Mouse (Mus musculus) forebrain, embryonic 14.5 days (tissue): Measurements from ENCODE around the gene Arhgap21. TPM values are rescaled to one million over a fixed set of nuclear protein-coding genes. Genes with fewer than 3 reads are reported as not detected.

ENCODE experiments used
- ATAC-seq: fragments of 200-750 bp; cut with Nextera tagmentation; 2 replicates; pipeline ENCODE4 v1.8.0; 2017; ENCODE audit warnings: mild to moderate bottlenecking, moderate library complexity
- DNase-seq: peaks from one replicate; pipeline ENCODE4 v3.0.0-alpha.2; 2015; ENCODE audit warnings: low spot score
- H3K27ac ChIP-seq: fragments of 300-500 bp; sonication (generic); 2 replicates; pipeline ENCODE4 v1.5.1; 2014; ENCODE audit warnings: low read depth, mild to moderate bottlenecking, control low read depth, low read length, moderate library complexity
- H3K27me3 ChIP-seq: fragments of 300-500 bp; sonication (generic); replicated peaks from 2 replicates; pipeline ENCODE4 v1.6.1; 2014; ENCODE audit warnings: low read length, control low read depth, mixed read lengths; ENCODE audit not compliant: control insufficient read depth, insufficient read depth
- H3K36me3 ChIP-seq: fragments of 300-500 bp; sonication (generic); 2 replicates; pipeline ENCODE4 v1.6.1; 2014; ENCODE audit warnings: low read length, control low read depth; ENCODE audit not compliant: control insufficient read depth, insufficient read depth
- H3K4me1 ChIP-seq: fragments of 300-500 bp; sonication (generic); 2 replicates; pipeline ENCODE4 v1.6.1; 2014; ENCODE audit warnings: antibody characterized with exemption, low read length, control low read depth; ENCODE audit not compliant: control insufficient read depth, insufficient read depth
- H3K4me2 ChIP-seq: fragments of 300-500 bp; sonication (generic); 2 replicates; pipeline ENCODE4 v1.6.1; 2014; ENCODE audit warnings: mild to moderate bottlenecking, control low read depth, low read length
- H3K4me3 ChIP-seq: fragments of 300-500 bp; sonication (generic); 2 replicates; pipeline ENCODE4 v1.5.1; 2014; ENCODE audit warnings: low read depth, low read length, control low read depth
- H3K9ac ChIP-seq: fragments of 300-500 bp; sonication (generic); 2 replicates; pipeline ENCODE4 v1.6.1; 2014; ENCODE audit warnings: mild to moderate bottlenecking, low read length, control low read depth, moderate library complexity
- H3K9me3 ChIP-seq: fragments of 300-500 bp; sonication (generic); replicated peaks from 2 replicates; pipeline ENCODE4 v1.6.1; 2016; ENCODE audit warnings: low read length, control low read depth, mixed read lengths; ENCODE audit not compliant: control insufficient read depth
- WGBS: fragments of 180-500 bp; shearing (Covaris S2); extraction: QIAGEN DNeasy Blood & Tissue Kit; methylation state at CpG from one replicate; pipeline ENCODE4 v1.1.7; 2014; 5-methylcytosine and 5-hydroxymethylcytosine counted together
- polyA plus RNA-seq: library from polyadenylated mRNA; unstranded; fragments of >200 nt; fragmentation: Nextera tagmentation; extraction: Ambion mirVana; gene quantifications from 2 replicates; pipeline ENCODE4 v1.2.1, GENCODE M21; 2014

Arhgap21 gene
- polyA plus RNA-seq, 1 experiment from 2014 or later: 34.0 TPM

DNA sequence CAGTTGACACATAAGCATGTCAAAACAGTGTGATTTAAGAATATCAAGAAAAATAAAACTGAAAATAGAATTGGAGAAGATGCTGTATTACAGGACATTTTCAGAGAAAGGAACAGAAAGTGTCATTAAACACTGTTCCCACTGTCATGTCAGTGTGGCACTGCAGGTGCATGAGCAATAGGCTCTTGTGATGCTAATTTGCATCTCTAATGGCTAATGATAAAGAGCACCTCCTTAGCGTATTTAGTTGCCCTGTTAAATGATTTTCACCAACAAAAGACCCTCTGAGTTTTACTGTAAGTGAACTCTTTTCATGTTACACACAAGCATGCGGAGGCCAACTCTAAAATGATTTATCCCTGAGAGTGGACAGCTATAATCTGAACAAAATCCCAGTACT is 47.1 kb downstream of the Arhgap21 start:
- Histone ChIP-seq H3K9me3 (no peaks in the 10 kb centered on the region), H3K36me3 (no peaks in the 10 kb centered on the region), H3K4me3 (no peak overlapping the region), H3K27ac (peak overlapping the region; percentile 55; the same call in 1 of the 2 replicates), H3K4me2 (peak overlapping the region; percentile 7; the same call in 1 of the 2 replicates), H3K27me3 (no peaks in the 10 kb centered on the region), H3K9ac (no peak overlapping the region), H3K4me1 (peaks cover 17% of the 10 kb centered on the region)
- peak; percentile 53; the same call in 1 of the 2 replicates for ATAC-seq
- WGBS: 6% methylated on average over 2 of the region's 2 CpGs
- DNase-seq: peak; percentile 35

DNA sequence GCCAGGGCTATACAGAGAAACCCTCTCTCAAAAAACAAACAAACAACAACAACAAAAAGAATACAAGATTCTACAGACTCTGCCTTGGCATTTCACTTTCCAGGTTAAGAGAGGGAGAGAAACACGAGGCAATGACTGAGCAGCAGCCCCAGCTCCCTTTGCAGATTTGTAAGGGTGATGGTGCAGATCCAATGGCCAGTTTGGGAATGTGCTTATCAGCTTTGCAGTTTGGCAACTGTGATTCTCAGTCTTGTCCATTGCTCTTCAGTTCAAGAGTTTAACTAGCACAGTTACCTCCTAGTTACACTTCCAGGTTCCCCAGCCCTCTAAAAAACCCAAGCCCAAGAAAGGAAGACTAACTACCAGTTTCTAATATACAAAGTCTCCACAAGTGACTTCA is 47.7 kb downstream of the Arhgap21 start:
- H3K27ac ChIP-seq: no peak overlapping the region
- no peaks in the 10 kb centered on the region for H3K9me3 ChIP-seq
- peaks cover 20% of the 10 kb centered on the region for H3K4me1 ChIP-seq
- DNase-seq (no peak), ATAC-seq (no peak)
- H3K27me3 ChIP-seq: no peaks in the 10 kb centered on the region
- no peak overlapping the region for H3K9ac ChIP-seq
- WGBS: 93% methylated on average over 1 of the region's 1 CpGs
- H3K4me2 ChIP-seq: no peak overlapping the region
- no peaks in the 10 kb centered on the region for H3K36me3 ChIP-seq
- H3K4me3 ChIP-seq: no peak overlapping the region

DNA sequence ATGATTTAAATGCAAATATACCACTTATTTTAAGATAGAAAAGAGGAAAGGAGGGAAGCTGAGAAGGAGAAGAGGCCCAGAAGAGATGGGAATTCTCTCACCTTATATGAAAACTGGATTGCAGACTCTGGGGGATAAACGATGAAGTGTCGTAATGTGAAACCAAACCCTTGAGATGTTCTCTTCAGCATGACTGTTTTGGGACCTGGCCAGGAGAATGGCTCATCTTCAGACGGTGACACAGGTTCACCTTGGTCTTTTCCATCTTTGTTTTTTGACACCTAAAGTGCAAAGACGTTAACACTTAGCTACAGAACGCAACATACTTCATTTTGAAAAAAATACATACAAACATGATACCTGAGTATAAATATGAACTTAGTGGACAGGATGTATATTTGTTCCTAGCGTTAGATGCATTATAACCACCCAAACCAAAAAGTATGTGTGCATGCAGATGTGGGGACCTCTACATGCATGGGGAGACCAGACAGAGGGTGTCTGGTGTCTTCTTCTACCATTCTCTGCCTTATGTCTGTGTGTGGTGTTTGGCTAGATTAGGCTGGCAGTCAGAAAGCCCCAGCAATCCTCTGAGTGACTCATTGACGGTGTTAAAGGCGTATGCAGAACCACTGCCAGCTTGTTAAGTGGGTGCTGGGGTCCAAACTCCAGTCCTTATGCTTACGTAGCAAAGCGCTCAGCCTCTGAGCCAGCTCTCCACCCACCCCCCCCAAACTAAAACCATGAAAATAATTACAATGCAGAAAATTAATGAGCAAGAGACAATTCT is 54.0 kb downstream of the Arhgap21 start:
- no peak overlapping the region for H3K4me2 ChIP-seq
- ATAC-seq (no peak), DNase-seq (no peak)
- peaks cover 6% of the 10 kb centered on the region; the same call in 1 of the 2 replicates for H3K4me1 ChIP-seq
- H3K27ac ChIP-seq: no peak overlapping the region
- no peak overlapping the region for H3K4me3 ChIP-seq
- 87% methylated on average over 10 of the region's 10 CpGs for WGBS
- peaks cover 14% of the 10 kb centered on the region; the same call in 1 of the 2 replicates for H3K36me3 ChIP-seq
- H3K27me3 ChIP-seq: no peaks in the 10 kb centered on the region
- no peak overlapping the region for H3K9ac ChIP-seq
- no peaks in the 10 kb centered on the region for H3K9me3 ChIP-seq

DNA sequence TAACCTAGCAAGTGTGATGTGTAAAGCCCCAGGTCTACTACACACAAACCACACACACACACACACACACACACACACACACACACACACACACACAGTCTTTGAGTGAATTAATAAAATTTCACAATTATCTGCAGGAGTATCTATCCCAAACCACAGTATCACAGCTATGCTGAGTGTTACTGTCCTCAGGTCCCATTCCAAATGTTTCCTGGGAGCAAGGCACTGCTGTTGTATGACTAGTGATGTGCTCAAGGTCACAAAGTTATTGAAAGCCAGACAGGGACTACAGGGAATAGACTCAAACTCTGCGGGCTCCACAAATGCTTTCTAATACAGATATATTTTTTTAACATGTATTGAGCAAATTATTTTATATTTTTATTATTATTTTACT is 55.7 kb downstream of the Arhgap21 start:
- Histone ChIP-seq H3K36me3 (peaks cover 22% of the 10 kb centered on the region; the same call in 1 of the 2 replicates), H3K27me3 (no peaks in the 10 kb centered on the region), H3K4me3 (no peak overlapping the region), H3K27ac (no peak overlapping the region), H3K4me2 (no peak overlapping the region), H3K9ac (no peak overlapping the region), H3K4me1 (peaks cover 6% of the 10 kb centered on the region; the same call in 1 of the 2 replicates), H3K9me3 (no peaks in the 10 kb centered on the region)
- DNase-seq: no peak
- ATAC-seq: no peak
- WGBS: 97% methylated on average over 1 of the region's 1 CpGs

DNA sequence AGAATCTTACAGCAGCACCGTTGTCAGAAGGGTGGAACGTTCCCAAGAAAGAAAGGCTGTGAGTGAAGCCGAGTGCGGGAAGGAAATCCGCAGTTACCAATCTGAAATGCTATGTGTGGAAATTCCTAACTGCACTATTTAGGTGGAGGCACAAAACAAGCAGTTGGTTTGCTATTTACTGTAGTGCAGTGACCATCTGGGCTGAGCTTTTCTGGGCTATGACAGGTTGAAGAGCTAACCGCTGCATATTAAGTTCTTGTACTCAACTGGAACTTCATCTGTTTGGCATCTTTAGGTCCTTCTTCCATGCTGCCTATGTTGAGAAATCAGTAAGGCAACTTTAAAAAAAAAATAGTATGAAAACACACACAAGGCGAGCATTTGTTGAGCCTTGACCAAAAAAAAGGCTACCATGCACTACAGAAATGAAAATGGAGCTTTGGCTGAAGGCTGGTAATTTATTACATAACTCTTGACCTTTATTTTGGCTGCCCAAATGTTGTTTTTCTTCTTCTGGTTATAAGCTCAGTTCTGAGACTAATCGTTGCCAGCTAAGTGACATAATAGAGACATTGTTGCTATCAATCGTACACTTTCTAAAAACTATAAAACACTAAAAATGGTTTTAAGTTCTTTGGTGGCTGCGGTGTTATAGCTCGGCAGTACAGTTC is 56.2 kb downstream of the Arhgap21 start:
- ATAC-seq (no peak), DNase-seq (no peak)
- Histone ChIP-seq H3K9me3 (no peaks in the 10 kb centered on the region), H3K4me2 (no peak overlapping the region), H3K27me3 (no peaks in the 10 kb centered on the region), H3K4me1 (peaks cover 6% of the 10 kb centered on the region; the same call in 1 of the 2 replicates), H3K36me3 (peaks cover 22% of the 10 kb centered on the region; the same call in 1 of the 2 replicates), H3K4me3 (no peak overlapping the region), H3K9ac (no peak overlapping the region), H3K27ac (no peak overlapping the region)
- 89% methylated on average over 11 of the region's 11 CpGs for WGBS

DNA sequence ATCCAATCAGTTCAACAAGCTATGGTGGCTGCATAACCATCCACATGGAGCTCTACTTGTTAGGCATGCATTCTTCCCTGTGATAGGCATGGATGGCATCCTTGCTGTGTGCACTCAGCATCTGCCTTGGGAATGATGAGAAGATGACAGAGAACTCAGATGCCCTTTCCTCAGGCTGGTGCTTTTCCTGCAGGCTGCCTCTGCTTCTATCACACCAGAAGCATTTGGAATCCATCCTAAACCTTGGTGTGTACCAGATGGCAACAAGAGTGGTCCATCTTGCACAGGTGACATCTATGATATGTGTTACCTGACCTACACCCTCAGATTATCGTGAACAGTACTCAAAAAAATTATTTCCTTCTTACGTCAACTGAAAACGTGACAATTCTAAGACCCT is 58.2 kb downstream of the Arhgap21 start:
- Histone ChIP-seq H3K4me2 (no peak overlapping the region), H3K36me3 (peaks cover 22% of the 10 kb centered on the region; the same call in 1 of the 2 replicates), H3K9me3 (no peaks in the 10 kb centered on the region), H3K27ac (no peak overlapping the region), H3K27me3 (no peaks in the 10 kb centered on the region), H3K9ac (no peak overlapping the region), H3K4me1 (no peaks in the 10 kb centered on the region), H3K4me3 (no peak overlapping the region)
- no peak for ATAC-seq
- 100% methylated on average over 3 of the region's 3 CpGs for WGBS
- DNase-seq: no peak

DNA sequence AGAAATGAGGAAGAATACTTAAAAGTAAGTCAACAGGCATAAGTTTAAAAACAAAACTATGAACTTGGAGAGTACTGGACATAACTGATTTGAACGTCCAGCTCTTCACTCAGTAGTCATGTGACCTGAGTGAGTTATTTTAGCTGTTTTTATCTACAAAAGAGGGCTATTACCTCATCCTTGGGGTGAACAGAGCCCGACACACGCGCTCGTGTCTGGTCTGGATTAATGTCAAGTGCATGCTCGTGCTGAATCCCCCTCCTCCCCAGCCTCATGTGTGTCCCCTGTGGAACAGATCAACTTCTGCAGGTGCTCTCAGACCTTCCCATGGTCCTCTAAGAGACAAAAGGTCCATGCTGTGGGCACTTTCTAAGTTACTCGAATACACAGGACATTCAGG is 59.3 kb downstream of the Arhgap21 start:
- no peak for ATAC-seq
- H3K9me3 ChIP-seq: no peaks in the 10 kb centered on the region
- no peak overlapping the region for H3K27ac ChIP-seq
- no peaks in the 10 kb centered on the region for H3K27me3 ChIP-seq
- no peak for DNase-seq
- H3K4me1 ChIP-seq: no peaks in the 10 kb centered on the region
- peaks cover 22% of the 10 kb centered on the region; the same call in 1 of the 2 replicates for H3K36me3 ChIP-seq
- WGBS: 66% methylated on average over 7 of the region's 7 CpGs
- H3K4me3 ChIP-seq: no peak overlapping the region
- H3K4me2 ChIP-seq: no peak overlapping the region
- no peak overlapping the region for H3K9ac ChIP-seq

DNA sequence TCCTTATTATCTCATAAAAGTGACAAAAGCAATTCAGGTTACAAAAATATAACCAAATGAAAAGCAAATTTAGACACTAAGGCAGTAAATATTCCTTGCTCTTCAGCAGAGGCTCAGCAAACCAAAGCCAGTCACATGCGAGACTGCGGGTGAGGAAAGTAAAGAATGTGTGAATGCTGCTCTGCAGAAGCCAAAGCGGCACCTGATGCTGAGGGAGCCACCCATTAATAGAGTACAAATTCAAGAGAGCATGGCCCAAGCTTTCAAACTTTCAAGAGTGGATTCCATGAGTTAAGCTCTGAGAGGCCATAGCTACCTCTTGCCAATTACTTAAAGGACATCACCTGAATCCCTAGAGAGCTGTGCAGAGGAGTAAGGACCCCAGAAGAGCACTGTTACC is 61.4 kb downstream of the Arhgap21 start:
- H3K9ac ChIP-seq: no peak overlapping the region
- H3K27me3 ChIP-seq: no peaks in the 10 kb centered on the region
- no peaks in the 10 kb centered on the region for H3K9me3 ChIP-seq
- DNase-seq (no peak), ATAC-seq (no peak)
- H3K27ac ChIP-seq: no peak overlapping the region
- H3K4me2 ChIP-seq: no peak overlapping the region
- WGBS: 92% methylated on average over 3 of the region's 3 CpGs
- H3K36me3 ChIP-seq: peaks cover 19% of the 10 kb centered on the region; the same call in 1 of the 2 replicates
- H3K4me3 ChIP-seq: no peak overlapping the region
- H3K4me1 ChIP-seq: no peaks in the 10 kb centered on the region

DNA sequence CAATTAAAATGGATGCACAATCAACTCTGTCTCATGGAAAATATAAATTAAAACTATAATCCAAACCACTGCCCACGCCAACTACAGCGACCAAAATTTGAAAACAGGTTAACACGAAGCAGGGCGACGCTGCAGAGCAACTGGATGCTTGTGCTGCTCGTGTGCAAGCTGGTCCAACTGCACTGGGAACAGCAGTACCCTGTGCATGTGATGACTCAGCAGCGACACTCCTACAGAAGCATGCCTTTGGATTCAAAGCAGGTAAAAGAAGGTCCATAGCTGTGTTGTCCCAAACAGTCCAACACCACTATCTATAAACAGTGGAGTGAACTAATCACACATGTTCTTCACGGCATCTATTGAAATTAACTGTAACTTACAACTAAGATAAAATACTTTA is 63.3 kb downstream of the Arhgap21 start:
- no peak for ATAC-seq
- 98% methylated on average over 8 of the region's 8 CpGs for WGBS
- Histone ChIP-seq H3K4me1 (no peaks in the 10 kb centered on the region), H3K9ac (no peak overlapping the region), H3K4me3 (no peak overlapping the region), H3K4me2 (no peak overlapping the region), H3K9me3 (no peaks in the 10 kb centered on the region), H3K27ac (no peak overlapping the region), H3K27me3 (no peaks in the 10 kb centered on the region), H3K36me3 (peaks cover 12% of the 10 kb centered on the region; the same call in 1 of the 2 replicates)
- no peak for DNase-seq
